Mouse (Mus musculus): ENCODE results near the gene Mei1. TPM values are rescaled to one million over a fixed set of nuclear protein-coding genes. Genes with fewer than 3 reads are reported as not detected.

Mei1 gene
- polyA plus RNA-seq (2014; fragmentation: Nextera tagmentation; extraction: Ambion mirVana): not detected in 2 replicates

- no peak for ATAC-seq (ENCODE audit: low read depth)
- H3K4me1 ChIP-seq (ENCODE audit: control insufficient read depth, insufficient read depth, low read length): no peaks in the 10 kb centered on the region
- H3K9me3 ChIP-seq (ENCODE audit: control insufficient read depth, low read length): no peaks in the 10 kb centered on the region
- H3K4me2 ChIP-seq (ENCODE audit: low read depth, low read length): peak within 1 kb of the TSS; percentile 33; the same call in 1 of the 2 replicates
- 20% methylated on average over 40 of the region's 40 CpGs for WGBS
- no peak within 1 kb of the TSS for H3K27ac ChIP-seq (ENCODE audit: low read depth, low read length)
- peaks cover 11% of the 10 kb centered on the region for H3K27me3 ChIP-seq (ENCODE audit: control insufficient read depth, insufficient read depth, low read length)
- no peak within 1 kb of the TSS for H3K9ac ChIP-seq (replicated peaks; ENCODE audit: low read depth, low read length)
- no peaks in the 10 kb centered on the region for H3K36me3 ChIP-seq (ENCODE audit: control insufficient read depth, insufficient read depth, low read length)
- no peak within 1 kb of the TSS; the same call in 1 of the 2 replicates for H3K4me3 ChIP-seq (ENCODE audit: low read depth, low read length)
Measured at GRCm38 (mm10) chr15:82069898-82070297, at the start of gene Mei1. Gene Mei1 (plus strand): TSS chr15:82069996.

GRCm38 (mm10) chr15:82022535-82023088 is 47.2 kb upstream of the Mei1 start:
- Histone ChIP-seq H3K9me3 (ENCODE audit: control insufficient read depth, low read length) (no peaks in the 10 kb centered on the region), H3K4me1 (ENCODE audit: control insufficient read depth, insufficient read depth, low read length) (no peaks in the 10 kb centered on the region), H3K4me2 (ENCODE audit: low read depth, low read length) (no peak overlapping the region), H3K27ac (ENCODE audit: low read depth, low read length) (no peak overlapping the region), H3K4me3 (ENCODE audit: low read depth, low read length) (no peak overlapping the region), H3K36me3 (ENCODE audit: control insufficient read depth, insufficient read depth, low read length) (peaks cover 39% of the 10 kb centered on the region), H3K27me3 (ENCODE audit: control insufficient read depth, insufficient read depth, low read length) (no peaks in the 10 kb centered on the region), H3K9ac (replicated peaks; ENCODE audit: low read depth, low read length) (no peak overlapping the region)
- ATAC-seq (ENCODE audit: low read depth): no peak
- WGBS: 91% methylated on average over 13 of the region's 13 CpGs

- no peak overlapping the region for H3K9ac ChIP-seq (replicated peaks; ENCODE audit: low read depth, low read length)
- no peak for ATAC-seq (ENCODE audit: low read depth)
- no peak overlapping the region for H3K27ac ChIP-seq (ENCODE audit: low read depth, low read length)
- peaks cover 46% of the 10 kb centered on the region for H3K36me3 ChIP-seq (ENCODE audit: control insufficient read depth, insufficient read depth, low read length)
- H3K27me3 ChIP-seq (ENCODE audit: control insufficient read depth, insufficient read depth, low read length): no peaks in the 10 kb centered on the region
- H3K4me1 ChIP-seq (ENCODE audit: control insufficient read depth, insufficient read depth, low read length): no peaks in the 10 kb centered on the region
- no peaks in the 10 kb centered on the region for H3K9me3 ChIP-seq (ENCODE audit: control insufficient read depth, low read length)
- WGBS: 92% methylated on average over 6 of the region's 6 CpGs
- no peak overlapping the region for H3K4me3 ChIP-seq (ENCODE audit: low read depth, low read length)
- no peak overlapping the region for H3K4me2 ChIP-seq (ENCODE audit: low read depth, low read length)
Measured at GRCm38 (mm10) chr15:82023965-82024635, 45.7 kb upstream of the Mei1 start.

- H3K9ac ChIP-seq (replicated peaks; ENCODE audit: low read depth, low read length): no peak overlapping the region
- no peaks in the 10 kb centered on the region for H3K27me3 ChIP-seq (ENCODE audit: control insufficient read depth, insufficient read depth, low read length)
- WGBS: 95% methylated on average over 7 of the region's 7 CpGs
- peaks cover 75% of the 10 kb centered on the region for H3K36me3 ChIP-seq (ENCODE audit: control insufficient read depth, insufficient read depth, low read length)
- H3K4me3 ChIP-seq (ENCODE audit: low read depth, low read length): no peak overlapping the region
- H3K4me1 ChIP-seq (ENCODE audit: control insufficient read depth, insufficient read depth, low read length): no peaks in the 10 kb centered on the region
- ATAC-seq (ENCODE audit: low read depth): no peak
- H3K27ac ChIP-seq (ENCODE audit: low read depth, low read length): no peak overlapping the region
- no peak overlapping the region for H3K4me2 ChIP-seq (ENCODE audit: low read depth, low read length)
- H3K9me3 ChIP-seq (ENCODE audit: control insufficient read depth, low read length): no peaks in the 10 kb centered on the region
Measured at GRCm38 (mm10) chr15:82027276-82027675, 42.5 kb upstream of the Mei1 start.

- ATAC-seq (ENCODE audit: low read depth): no peak
- Histone ChIP-seq H3K4me1 (ENCODE audit: control insufficient read depth, insufficient read depth, low read length) (no peaks in the 10 kb centered on the region), H3K4me2 (ENCODE audit: low read depth, low read length) (no peak overlapping the region), H3K9ac (replicated peaks; ENCODE audit: low read depth, low read length) (no peak overlapping the region), H3K27ac (ENCODE audit: low read depth, low read length) (no peak overlapping the region), H3K36me3 (ENCODE audit: control insufficient read depth, insufficient read depth, low read length) (peaks cover 75% of the 10 kb centered on the region), H3K4me3 (ENCODE audit: low read depth, low read length) (no peak overlapping the region), H3K9me3 (ENCODE audit: control insufficient read depth, low read length) (no peaks in the 10 kb centered on the region), H3K27me3 (ENCODE audit: control insufficient read depth, insufficient read depth, low read length) (no peaks in the 10 kb centered on the region)
- WGBS: 90% methylated on average over 7 of the region's 7 CpGs
Measured at GRCm38 (mm10) chr15:82027726-82028125, 42.1 kb upstream of the Mei1 start.

- Histone ChIP-seq H3K4me2 (ENCODE audit: low read depth, low read length) (no peak overlapping the region), H3K36me3 (ENCODE audit: control insufficient read depth, insufficient read depth, low read length) (peaks cover 52% of the 10 kb centered on the region), H3K4me3 (ENCODE audit: low read depth, low read length) (no peak overlapping the region), H3K27me3 (ENCODE audit: control insufficient read depth, insufficient read depth, low read length) (no peaks in the 10 kb centered on the region), H3K4me1 (ENCODE audit: control insufficient read depth, insufficient read depth, low read length) (no peaks in the 10 kb centered on the region), H3K27ac (ENCODE audit: low read depth, low read length) (no peak overlapping the region), H3K9ac (replicated peaks; ENCODE audit: low read depth, low read length) (no peak overlapping the region), H3K9me3 (ENCODE audit: control insufficient read depth, low read length) (no peaks in the 10 kb centered on the region)
- WGBS: 91% methylated on average over 7 of the region's 7 CpGs
- ATAC-seq (ENCODE audit: low read depth): no peak
Measured at GRCm38 (mm10) chr15:82032386-82032785, 37.4 kb upstream of the Mei1 start.

- Histone ChIP-seq H3K4me1 (ENCODE audit: control insufficient read depth, insufficient read depth, low read length) (no peaks in the 10 kb centered on the region), H3K27ac (ENCODE audit: low read depth, low read length) (no peak within 1 kb of the TSS), H3K9ac (replicated peaks; ENCODE audit: low read depth, low read length) (no peak within 1 kb of the TSS), H3K36me3 (ENCODE audit: control insufficient read depth, insufficient read depth, low read length) (peaks cover 55% of the 10 kb centered on the region), H3K27me3 (ENCODE audit: control insufficient read depth, insufficient read depth, low read length) (no peaks in the 10 kb centered on the region), H3K4me2 (ENCODE audit: low read depth, low read length) (no peak within 1 kb of the TSS), H3K4me3 (ENCODE audit: low read depth, low read length) (no peak within 1 kb of the TSS), H3K9me3 (ENCODE audit: control insufficient read depth, low read length) (no peaks in the 10 kb centered on the region)
- WGBS: 90% methylated on average over 4 of the region's 4 CpGs
- no peak for ATAC-seq (ENCODE audit: low read depth)
Measured at GRCm38 (mm10) chr15:82033762-82034161, 36.0 kb upstream of the Mei1 start, which contains the start of gene Desi1. Gene Desi1 (minus strand): TSS chr15:82033862.

- 86% methylated on average over 12 of the region's 12 CpGs for WGBS
Measured at GRCm38 (mm10) chr15:82035904-82036689, 33.7 kb upstream of the Mei1 start.

GRCm38 (mm10) chr15:82040650-82041049 is 29.1 kb upstream of the Mei1 start:
- Histone ChIP-seq H3K4me3 (ENCODE audit: low read depth, low read length) (no peak overlapping the region), H3K27me3 (ENCODE audit: control insufficient read depth, insufficient read depth, low read length) (no peaks in the 10 kb centered on the region), H3K9ac (replicated peaks; ENCODE audit: low read depth, low read length) (no peak overlapping the region), H3K4me2 (ENCODE audit: low read depth, low read length) (no peak overlapping the region), H3K4me1 (ENCODE audit: control insufficient read depth, insufficient read depth, low read length) (peaks cover under 1% of the 10 kb centered on the region; the same call in 1 of the 2 replicates), H3K27ac (ENCODE audit: low read depth, low read length) (no peak overlapping the region), H3K36me3 (ENCODE audit: control insufficient read depth, insufficient read depth, low read length) (peaks cover 45% of the 10 kb centered on the region), H3K9me3 (ENCODE audit: control insufficient read depth, low read length) (no peaks in the 10 kb centered on the region)
- ATAC-seq (ENCODE audit: low read depth): no peak
- WGBS: 95% methylated on average over 1 of the region's 1 CpGs

More at GRCm38 (mm10) chr15:82035904-82036689, 33.7 kb upstream of the Mei1 start:
- H3K4me3 ChIP-seq (ENCODE audit: low read depth, low read length): no peak overlapping the region
- H3K36me3 ChIP-seq (ENCODE audit: control insufficient read depth, insufficient read depth, low read length): peaks cover 51% of the 10 kb centered on the region
- ATAC-seq (ENCODE audit: low read depth): no peak
- no peak overlapping the region for H3K9ac ChIP-seq (replicated peaks; ENCODE audit: low read depth, low read length)
- H3K4me2 ChIP-seq (ENCODE audit: low read depth, low read length): no peak overlapping the region
- H3K9me3 ChIP-seq (ENCODE audit: control insufficient read depth, low read length): no peaks in the 10 kb centered on the region
- H3K27me3 ChIP-seq (ENCODE audit: control insufficient read depth, insufficient read depth, low read length): no peaks in the 10 kb centered on the region
- H3K27ac ChIP-seq (ENCODE audit: low read depth, low read length): no peak overlapping the region
- no peaks in the 10 kb centered on the region for H3K4me1 ChIP-seq (ENCODE audit: control insufficient read depth, insufficient read depth, low read length)
